Mouse (Mus musculus) intestine, embryonic 14.5 days (tissue): ENCODE measurements around the gene Zbtb8b. TPM values are rescaled to one million over a fixed set of nuclear protein-coding genes. Genes with fewer than 3 reads are reported as not detected.

ENCODE experiments used
- ATAC-seq: fragments of 200-750 bp; cut with Nextera tagmentation; replicated peaks from 2 replicates; pipeline ENCODE4 v1.8.0; 2017; ENCODE audit warnings: low read depth, moderate number of reproducible peaks, moderate TSS enrichment, moderate library complexity; ENCODE audit not compliant: low FRiP score, low TSS enrichment
- DNase-seq: peaks from one replicate; pipeline ENCODE4 v3.0.0-alpha.2; 2018; ENCODE audit warnings: low spot score
- H3K27ac ChIP-seq: fragments of 300-500 bp; sonication (generic); 2 replicates; pipeline ENCODE4 v1.5.1; 2014; ENCODE audit warnings: low read depth, mild to moderate bottlenecking, control low read depth
- H3K27me3 ChIP-seq: fragments of 300-500 bp; sonication (generic); replicated peaks from 2 replicates; pipeline ENCODE4 v1.6.1; 2014; ENCODE audit warnings: low read length, control low read depth; ENCODE audit not compliant: control insufficient read depth, insufficient read depth
- H3K36me3 ChIP-seq: fragments of 300-500 bp; sonication (generic); 2 replicates; pipeline ENCODE4 v1.6.1; 2014; ENCODE audit warnings: low read length, control low read depth; ENCODE audit not compliant: control insufficient read depth, insufficient read depth
- H3K4me1 ChIP-seq: fragments of 300-500 bp; sonication (generic); replicated peaks from 2 replicates; pipeline ENCODE4 v1.6.1; 2014; ENCODE audit warnings: low read length, control low read depth, mixed read lengths; ENCODE audit not compliant: control insufficient read depth, insufficient read depth
- H3K4me2 ChIP-seq: fragments of 300-500 bp; sonication (generic); 2 replicates; pipeline ENCODE4 v1.6.1; 2014; ENCODE audit warnings: low read length
- H3K4me3 ChIP-seq: fragments of 300-500 bp; sonication (generic); 2 replicates; pipeline ENCODE4 v1.5.1; 2014; ENCODE audit warnings: low read depth, low read length, control low read depth, mixed read lengths
- H3K9ac ChIP-seq: fragments of 300-500 bp; sonication (generic); 2 replicates; pipeline ENCODE4 v1.6.1; 2014; ENCODE audit warnings: mild to moderate bottlenecking, low read length
- H3K9me3 ChIP-seq: fragments of 300-500 bp; sonication (generic); 2 replicates; pipeline ENCODE4 v1.6.1; 2016; ENCODE audit warnings: low read length, control low read depth; ENCODE audit not compliant: control insufficient read depth
- WGBS: fragments of 180-500 bp; shearing (Covaris S2); extraction: QIAGEN DNeasy Blood & Tissue Kit; methylation state at CpG from one replicate; pipeline ENCODE4 v1.1.7; 2014; 5-methylcytosine and 5-hydroxymethylcytosine counted together
- polyA plus RNA-seq: library from polyadenylated mRNA; unstranded; fragments of >200 nt; fragmentation: Nextera tagmentation; extraction: Ambion mirVana; gene quantifications from 2 replicates; pipeline ENCODE4 v1.2.1, GENCODE M21; 2014

The Zbtb8b gene
- polyA plus RNA-seq, 1 experiment from 2014 or later, result 1.7 TPM

DNA sequence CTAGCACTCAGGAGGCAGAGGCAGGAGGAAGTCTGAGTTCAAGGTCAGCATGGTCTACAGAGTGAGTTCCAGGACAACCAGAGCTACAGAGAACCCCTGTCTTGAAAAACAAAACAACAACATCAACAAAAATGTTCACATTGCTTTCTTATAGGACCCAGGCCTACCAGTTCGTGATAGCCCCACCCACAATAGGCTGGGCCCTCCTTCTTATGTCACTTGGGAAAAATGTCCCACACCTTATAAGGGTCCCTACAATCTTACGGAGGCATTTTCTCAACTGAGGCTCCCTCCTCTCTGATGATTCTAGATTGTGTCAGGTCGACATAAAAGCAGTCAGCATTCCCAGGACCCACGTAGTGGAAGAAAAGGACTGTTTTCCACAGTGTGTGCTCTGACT lies 40.8 kb downstream of the Zbtb8b start:
- 75% methylated on average over 4 of the region's 4 CpGs for WGBS
- no peak overlapping the region for H3K4me2 ChIP-seq

DNA sequence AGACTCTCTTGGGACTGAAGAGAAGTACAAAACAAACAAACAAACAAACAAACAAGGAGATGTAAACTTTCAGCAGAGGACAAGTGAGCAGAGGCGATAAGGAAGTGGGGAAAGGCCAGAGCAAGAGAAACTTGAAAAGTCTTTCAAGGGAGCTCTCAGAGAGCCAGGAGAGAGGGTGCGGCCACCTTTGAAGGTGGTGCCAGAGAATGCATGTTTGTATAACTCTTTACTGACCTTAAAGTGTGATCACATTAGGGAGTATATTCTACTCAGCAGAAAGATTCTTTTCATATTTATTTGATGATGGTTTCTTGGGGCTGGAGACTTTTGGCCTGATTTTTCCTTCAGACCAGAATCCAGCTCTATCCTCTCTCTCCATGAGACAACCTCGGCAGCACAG lies 43.7 kb downstream of the Zbtb8b start:
- Histone ChIP-seq H3K4me1 (no peaks in the 10 kb centered on the region), H3K27me3 (no peaks in the 10 kb centered on the region), H3K36me3 (no peaks in the 10 kb centered on the region), H3K9me3 (no peaks in the 10 kb centered on the region), H3K27ac (no peak overlapping the region), H3K4me2 (no peak overlapping the region), H3K4me3 (no peak overlapping the region), H3K9ac (no peak overlapping the region)
- DNase-seq (no peak), ATAC-seq (no peak)
- 74% methylated on average over 3 of the region's 3 CpGs for WGBS

More for the DNA sequence above, 40.8 kb downstream of the Zbtb8b start:
- no peak for ATAC-seq
- no peak overlapping the region for H3K9ac ChIP-seq
- no peak overlapping the region for H3K27ac ChIP-seq
- H3K4me3 ChIP-seq, result no peak overlapping the region
- no peak for DNase-seq
- no peaks in the 10 kb centered on the region for H3K9me3 ChIP-seq
- no peaks in the 10 kb centered on the region for H3K4me1 ChIP-seq
- no peaks in the 10 kb centered on the region for H3K27me3 ChIP-seq
- no peaks in the 10 kb centered on the region for H3K36me3 ChIP-seq

DNA sequence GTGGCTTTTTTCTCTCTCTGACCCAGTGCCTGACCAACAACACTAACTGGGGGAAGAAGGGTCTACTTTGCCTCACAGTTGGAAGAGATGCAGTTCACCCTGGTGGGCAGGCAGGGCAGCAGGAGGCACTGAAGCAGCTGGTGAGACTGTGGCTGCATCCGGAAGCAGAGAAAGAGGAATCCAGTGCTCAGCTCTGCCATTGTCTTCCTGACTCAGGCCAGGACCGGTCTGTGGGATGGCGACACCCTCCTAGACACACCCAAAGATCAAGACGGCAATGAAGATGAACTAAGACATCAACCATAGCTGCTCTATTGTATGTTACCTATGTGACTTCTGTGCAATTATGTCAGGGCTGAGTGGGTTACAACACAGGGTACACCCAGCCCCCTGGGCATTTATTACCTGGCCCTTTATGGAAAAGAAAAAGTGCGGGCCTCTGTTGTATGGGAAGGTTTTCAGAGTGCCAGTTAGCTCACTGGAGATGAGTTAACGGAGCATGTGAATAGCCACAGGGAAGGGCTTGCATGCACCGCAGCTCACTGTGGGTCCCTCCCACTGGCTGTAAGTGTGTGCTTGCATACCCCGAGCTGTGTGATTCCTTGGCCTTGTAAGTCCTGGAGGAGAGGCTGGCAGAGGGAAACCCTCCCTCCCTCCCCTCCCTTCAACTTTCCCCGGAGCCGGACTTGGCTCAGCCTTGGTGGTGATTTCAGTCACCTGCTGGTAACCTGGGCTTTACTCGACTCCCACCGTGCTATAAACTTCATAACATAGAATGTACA lies 46.4 kb downstream of the Zbtb8b start:
- H3K4me3 ChIP-seq, result no peak overlapping the region
- WGBS, result 47% methylated on average over 12 of the region's 12 CpGs
- H3K27ac ChIP-seq, result no peak overlapping the region
- H3K4me2 ChIP-seq, result no peak overlapping the region
- no peak for DNase-seq
- no peaks in the 10 kb centered on the region for H3K4me1 ChIP-seq
- H3K9ac ChIP-seq, result no peak overlapping the region
- H3K36me3 ChIP-seq, result no peaks in the 10 kb centered on the region
- H3K9me3 ChIP-seq, result no peaks in the 10 kb centered on the region
- no peak for ATAC-seq
- H3K27me3 ChIP-seq, result no peaks in the 10 kb centered on the region

GRCm38 (mm10) chr4:129390936-129391557 lies 49.6 kb downstream of the Zbtb8b start:
- ATAC-seq (no peak), DNase-seq (no peak)
- no peak overlapping the region for H3K4me3 ChIP-seq
- no peaks in the 10 kb centered on the region for H3K9me3 ChIP-seq
- no peak overlapping the region for H3K9ac ChIP-seq
- H3K36me3 ChIP-seq, result no peaks in the 10 kb centered on the region
- 64% methylated on average over 7 of the region's 7 CpGs for WGBS
- H3K4me2 ChIP-seq, result no peak overlapping the region
- no peaks in the 10 kb centered on the region for H3K27me3 ChIP-seq
- no peak overlapping the region for H3K27ac ChIP-seq
- H3K4me1 ChIP-seq, result no peaks in the 10 kb centered on the region

DNA sequence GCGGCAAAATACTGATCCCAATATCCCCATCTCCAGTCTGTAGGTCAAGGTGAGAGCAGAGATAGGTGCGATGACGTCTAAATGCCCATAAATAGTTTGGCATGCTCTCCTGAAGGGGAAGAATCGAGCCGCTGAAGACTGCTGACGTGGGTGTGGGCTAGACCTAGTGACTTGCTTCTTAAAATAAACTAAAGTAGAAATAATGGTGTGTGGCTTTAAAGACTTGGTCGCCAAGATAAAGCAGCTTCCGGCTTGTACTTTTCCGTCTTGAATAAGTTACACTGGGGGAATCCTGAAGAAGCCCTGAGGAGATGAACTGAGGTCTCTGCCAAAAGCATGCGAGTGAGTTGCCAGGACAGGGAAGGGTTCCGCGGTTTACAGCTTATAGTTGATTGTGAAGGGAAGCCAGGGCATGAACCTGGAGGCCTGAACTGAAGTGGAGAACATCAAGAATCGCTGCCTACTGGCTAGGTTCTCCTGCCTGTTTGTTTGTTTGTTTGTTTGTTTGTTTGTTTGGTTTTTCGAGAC lies 50.4 kb downstream of the Zbtb8b start:
- WGBS, result 76% methylated on average over 14 of the region's 14 CpGs
- Histone ChIP-seq H3K27me3 (no peaks in the 10 kb centered on the region), H3K36me3 (no peaks in the 10 kb centered on the region), H3K9me3 (no peaks in the 10 kb centered on the region), H3K4me2 (no peak overlapping the region), H3K27ac (no peak overlapping the region), H3K9ac (no peak overlapping the region), H3K4me1 (no peaks in the 10 kb centered on the region), H3K4me3 (no peak overlapping the region)
- ATAC-seq (no peak), DNase-seq (no peak)

- Histone ChIP-seq H3K9ac (no peak overlapping the region), H3K9me3 (no peaks in the 10 kb centered on the region), H3K36me3 (no peaks in the 10 kb centered on the region), H3K4me2 (no peak overlapping the region), H3K27me3 (no peaks in the 10 kb centered on the region), H3K4me3 (no peak overlapping the region), H3K27ac (no peak overlapping the region), H3K4me1 (peaks cover 6% of the 10 kb centered on the region)
- WGBS, result 81% methylated on average over 5 of the region's 5 CpGs
- no peak for ATAC-seq
- no peak for DNase-seq
Observed at GRCm38 (mm10) chr4:129388404-129388803, 52.2 kb downstream of the Zbtb8b start.

DNA sequence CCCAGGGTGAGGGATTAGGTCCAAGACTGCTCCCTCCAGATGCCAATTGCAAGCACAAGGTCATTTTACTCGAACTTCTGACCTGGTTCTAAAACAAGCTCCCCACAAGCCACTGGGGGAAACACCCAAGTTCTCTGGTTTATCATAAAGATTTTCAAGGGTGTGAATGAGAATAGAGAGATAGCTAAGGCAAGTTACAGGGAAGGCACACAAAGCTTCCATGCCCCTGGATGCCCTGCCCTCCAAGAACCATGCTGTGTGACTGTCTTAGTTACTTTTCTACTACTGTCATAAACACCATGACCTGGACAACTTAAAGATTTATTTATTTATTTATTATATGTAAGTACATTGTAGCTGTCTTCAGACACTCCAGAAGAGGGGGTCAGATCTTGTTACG lies 53.7 kb downstream of the Zbtb8b start:
- Histone ChIP-seq H3K27ac (no peak overlapping the region), H3K4me3 (no peak overlapping the region), H3K9ac (no peak overlapping the region), H3K4me2 (no peak overlapping the region), H3K36me3 (no peaks in the 10 kb centered on the region), H3K9me3 (no peaks in the 10 kb centered on the region), H3K27me3 (no peaks in the 10 kb centered on the region), H3K4me1 (peaks cover 6% of the 10 kb centered on the region)
- 56% methylated on average over 2 of the region's 2 CpGs for WGBS
- DNase-seq (no peak), ATAC-seq (no peak)

DNA sequence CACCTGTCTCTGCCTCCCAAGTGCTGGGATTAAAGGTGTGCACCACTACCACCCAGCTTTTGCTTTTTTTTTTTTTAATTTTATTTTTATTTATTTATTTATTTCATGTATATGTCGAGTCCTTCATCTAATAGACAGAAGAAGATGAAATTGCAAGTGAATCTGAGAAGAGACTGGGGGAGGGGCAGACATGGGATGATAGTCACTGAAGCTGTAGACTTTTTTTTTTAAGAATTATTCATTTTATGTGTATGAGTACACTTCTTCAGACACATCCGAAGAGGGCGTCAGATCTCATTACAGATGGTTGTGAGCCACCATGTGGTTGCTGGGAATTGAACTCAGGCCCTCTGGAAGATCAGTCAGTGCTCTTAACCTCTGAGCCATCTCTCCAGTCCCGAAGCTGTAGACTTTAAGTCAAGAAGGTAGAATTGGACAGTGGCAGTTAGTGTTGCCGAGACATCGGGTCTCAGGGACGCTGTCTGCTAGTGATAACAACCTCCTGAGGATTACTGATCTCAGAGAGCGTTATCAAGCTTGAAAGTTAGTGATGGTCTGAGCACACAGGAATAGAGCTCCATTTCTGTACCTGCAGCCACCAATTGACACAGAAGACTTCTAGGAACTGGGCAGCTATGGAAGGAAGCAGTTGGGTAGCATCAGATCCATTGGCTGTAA lies 54.2 kb downstream of the Zbtb8b start:
- DNase-seq (no peak), ATAC-seq (no peak)
- Histone ChIP-seq H3K4me1 (peaks cover 6% of the 10 kb centered on the region), H3K4me3 (no peak overlapping the region), H3K27me3 (no peaks in the 10 kb centered on the region), H3K36me3 (no peaks in the 10 kb centered on the region), H3K4me2 (no peak overlapping the region), H3K27ac (no peak overlapping the region), H3K9me3 (no peaks in the 10 kb centered on the region), H3K9ac (no peak overlapping the region)
- WGBS, result 81% methylated on average over 8 of the region's 8 CpGs
